Mouse (Mus musculus): ENCODE data around the gene Prrc2b. TPM values are rescaled to one million over a fixed set of nuclear protein-coding genes. Genes with fewer than 3 reads are reported as not detected.

The Prrc2b gene
- polyA plus RNA-seq, 1 experiment: 5.5 TPM

GRCm38 (mm10) chr2:32112548-32112947 is 38.3 kb upstream of the Prrc2b start:
- H3K27me3 ChIP-seq (ENCODE audit: control insufficient read depth, insufficient read depth, low read length): no peaks in the 10 kb centered on the region
- TF ChIP-seq POLR2A (IDR thresholded peaks at IDR 0.05; ENCODE audit: control insufficient read depth, low read depth, low read length): no peak
- H3K27ac ChIP-seq (ENCODE audit: control insufficient read depth, insufficient read depth, low read depth, low read length): no peak overlapping the region
- H3K4me1 ChIP-seq (ENCODE audit: control insufficient read depth, insufficient read depth, low read length): no peaks in the 10 kb centered on the region
- H3K4me3 ChIP-seq (ENCODE audit: control insufficient read depth, low read depth, low read length): no peak overlapping the region
- no peaks in the 10 kb centered on the region for H3K36me3 ChIP-seq (ENCODE audit: control insufficient read depth, insufficient read depth, low read length)

GRCm38 (mm10) chr2:32115851-32116268 is 35.0 kb upstream of the Prrc2b start:
- TF ChIP-seq CTCF (IDR thresholded peaks at IDR 0.05; ENCODE audit: control insufficient read depth, insufficient read depth, insufficient replicate concordance, low read depth, low read length): no peak
- no peak for TF ChIP-seq POLR2A (IDR thresholded peaks at IDR 0.05; ENCODE audit: control insufficient read depth, low read depth, low read length)
- no peak overlapping the region for H3K4me3 ChIP-seq (ENCODE audit: control insufficient read depth, low read depth, low read length)
- H3K27ac ChIP-seq (ENCODE audit: control insufficient read depth, insufficient read depth, low read depth, low read length): no peak overlapping the region
- H3K27me3 ChIP-seq (ENCODE audit: control insufficient read depth, insufficient read depth, low read length): no peaks in the 10 kb centered on the region
- no peaks in the 10 kb centered on the region for H3K36me3 ChIP-seq (ENCODE audit: control insufficient read depth, insufficient read depth, low read length)
- H3K4me1 ChIP-seq (ENCODE audit: control insufficient read depth, insufficient read depth, low read length): no peaks in the 10 kb centered on the region

GRCm38 (mm10) chr2:32119802-32120750 is 30.8 kb upstream of the Prrc2b start:
- TF ChIP-seq POLR2A (IDR thresholded peaks at IDR 0.05; ENCODE audit: control insufficient read depth, low read depth, low read length) (no peak), CTCF (IDR thresholded peaks at IDR 0.05; ENCODE audit: control insufficient read depth, insufficient read depth, insufficient replicate concordance, low read depth, low read length) (no peak)
- no peaks in the 10 kb centered on the region for H3K36me3 ChIP-seq (ENCODE audit: control insufficient read depth, insufficient read depth, low read length)
- H3K27ac ChIP-seq (ENCODE audit: control insufficient read depth, insufficient read depth, low read depth, low read length): peak overlapping the region; percentile 51
- H3K4me1 ChIP-seq (ENCODE audit: control insufficient read depth, insufficient read depth, low read length): no peaks in the 10 kb centered on the region
- no peak overlapping the region for H3K4me3 ChIP-seq (ENCODE audit: control insufficient read depth, low read depth, low read length)
- no peaks in the 10 kb centered on the region for H3K27me3 ChIP-seq (ENCODE audit: control insufficient read depth, insufficient read depth, low read length)

DNA sequence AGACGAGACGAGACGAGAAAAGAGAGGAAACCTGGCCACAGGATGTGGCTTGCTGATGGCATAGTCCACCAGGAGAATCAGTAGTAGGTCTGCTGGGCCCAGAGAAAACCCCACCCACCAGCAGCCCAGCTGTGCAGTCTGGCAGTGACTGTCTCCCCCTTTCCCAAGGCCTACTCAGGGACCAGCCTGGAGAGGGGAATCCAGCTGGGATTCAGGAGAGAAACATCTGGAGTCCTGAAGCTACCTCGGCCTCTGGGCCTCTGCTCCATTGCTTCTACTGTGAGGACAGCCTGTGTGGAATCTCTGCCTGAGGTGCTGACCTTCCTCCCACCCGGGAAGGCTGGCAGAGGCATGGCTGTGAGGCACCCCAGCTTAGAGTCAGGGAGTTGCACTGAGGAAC is 29.7 kb upstream of the Prrc2b start:
- peak overlapping the region; percentile 27 for H3K27ac ChIP-seq (ENCODE audit: control insufficient read depth, insufficient read depth, low read depth, low read length)
- H3K36me3 ChIP-seq (ENCODE audit: control insufficient read depth, insufficient read depth, low read length): no peaks in the 10 kb centered on the region
- H3K27me3 ChIP-seq (ENCODE audit: control insufficient read depth, insufficient read depth, low read length): no peaks in the 10 kb centered on the region
- H3K4me3 ChIP-seq (ENCODE audit: control insufficient read depth, low read depth, low read length): no peak overlapping the region
- no peaks in the 10 kb centered on the region for H3K4me1 ChIP-seq (ENCODE audit: control insufficient read depth, insufficient read depth, low read length)
- TF ChIP-seq POLR2A (IDR thresholded peaks at IDR 0.05; ENCODE audit: control insufficient read depth, low read depth, low read length) (no peak), CTCF (IDR thresholded peaks at IDR 0.05; ENCODE audit: control insufficient read depth, insufficient read depth, insufficient replicate concordance, low read depth, low read length) (no peak)

DNA sequence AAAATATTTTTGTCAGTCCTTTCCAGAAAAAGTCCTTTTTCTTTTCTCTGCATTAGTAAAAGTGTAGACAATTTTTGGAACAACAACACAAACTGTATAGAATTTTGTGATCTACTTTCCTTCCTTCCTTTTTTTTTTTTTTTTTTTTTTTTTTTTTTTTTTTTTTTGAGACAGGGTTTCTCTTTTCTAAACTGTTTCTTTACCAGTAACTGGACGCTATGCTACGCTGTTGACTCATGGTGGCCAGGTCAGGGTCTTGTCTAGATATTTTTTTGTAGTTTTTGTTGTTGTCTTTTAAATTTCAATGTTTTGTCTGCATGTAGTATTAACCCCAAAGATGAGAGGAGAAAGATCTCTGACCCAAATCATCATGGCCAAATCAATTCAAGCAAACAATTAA is 29.1 kb upstream of the Prrc2b start:
- Histone ChIP-seq H3K36me3 (ENCODE audit: control insufficient read depth, insufficient read depth, low read length) (no peaks in the 10 kb centered on the region), H3K4me3 (ENCODE audit: control insufficient read depth, low read depth, low read length) (no peak overlapping the region), H3K27me3 (ENCODE audit: control insufficient read depth, insufficient read depth, low read length) (no peaks in the 10 kb centered on the region), H3K4me1 (ENCODE audit: control insufficient read depth, insufficient read depth, low read length) (no peaks in the 10 kb centered on the region), H3K27ac (ENCODE audit: control insufficient read depth, insufficient read depth, low read depth, low read length) (no peak overlapping the region)
- TF ChIP-seq CTCF (IDR thresholded peaks at IDR 0.05; ENCODE audit: control insufficient read depth, insufficient read depth, insufficient replicate concordance, low read depth, low read length) (no peak), POLR2A (IDR thresholded peaks at IDR 0.05; ENCODE audit: control insufficient read depth, low read depth, low read length) (no peak)

DNA sequence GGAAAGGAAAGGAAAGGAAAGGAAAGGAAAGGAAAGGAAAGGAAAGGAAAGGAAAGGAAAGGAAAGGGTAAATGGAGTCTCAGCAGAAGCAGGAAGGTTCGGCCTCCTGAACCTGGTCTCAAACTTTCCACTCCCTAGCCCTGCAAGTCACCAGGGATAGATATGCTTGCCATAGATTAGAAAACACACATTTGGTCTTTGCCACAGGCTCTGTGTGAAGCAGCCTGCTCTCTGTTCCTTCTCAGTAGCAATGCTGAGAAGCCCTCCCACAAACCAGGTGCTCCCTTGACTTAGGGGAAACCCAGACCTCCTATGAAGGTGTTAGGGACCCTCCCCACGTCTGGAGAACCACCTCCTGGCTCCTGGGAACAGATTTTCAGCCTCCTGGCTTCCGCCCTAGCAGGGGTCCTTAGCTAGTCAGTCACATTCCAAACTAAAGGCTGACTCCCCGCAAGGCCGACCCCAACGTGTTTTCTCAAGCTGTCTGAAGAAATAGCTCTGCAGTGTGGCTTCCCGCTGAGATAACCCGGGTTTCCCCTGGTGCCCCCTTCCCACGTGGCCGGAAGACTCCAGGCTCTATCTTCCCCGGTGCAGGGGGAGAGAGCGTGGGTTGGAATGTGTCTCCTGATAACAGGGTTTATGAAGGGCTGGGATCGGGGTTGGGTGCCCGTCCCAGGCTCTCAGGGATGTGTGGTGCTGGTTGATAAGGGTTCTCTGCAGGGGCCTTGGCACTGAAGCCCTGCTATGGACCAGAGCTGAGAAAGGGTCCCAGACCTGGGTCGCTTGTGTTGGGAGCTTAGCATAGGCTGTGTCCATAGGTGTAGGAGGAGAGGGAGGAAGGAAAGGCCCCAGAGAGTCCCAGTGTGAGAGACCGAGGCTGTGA is 23.0 kb upstream of the Prrc2b start:
- TF ChIP-seq POLR2A (IDR thresholded peaks at IDR 0.05; ENCODE audit: control insufficient read depth, low read depth, low read length): no peak
- no peak for TF ChIP-seq CTCF (IDR thresholded peaks at IDR 0.05; ENCODE audit: control insufficient read depth, insufficient read depth, insufficient replicate concordance, low read depth, low read length)
- no peak overlapping the region for H3K4me3 ChIP-seq (ENCODE audit: control insufficient read depth, low read depth, low read length)
- H3K36me3 ChIP-seq (ENCODE audit: control insufficient read depth, insufficient read depth, low read length): no peaks in the 10 kb centered on the region
- peaks cover 3% of the 10 kb centered on the region for H3K4me1 ChIP-seq (ENCODE audit: control insufficient read depth, insufficient read depth, low read length)
- no peaks in the 10 kb centered on the region for H3K27me3 ChIP-seq (ENCODE audit: control insufficient read depth, insufficient read depth, low read length)
- peak overlapping the region; percentile 15; the same call in 1 of the 2 replicates for H3K27ac ChIP-seq (ENCODE audit: control insufficient read depth, insufficient read depth, low read depth, low read length)

DNA sequence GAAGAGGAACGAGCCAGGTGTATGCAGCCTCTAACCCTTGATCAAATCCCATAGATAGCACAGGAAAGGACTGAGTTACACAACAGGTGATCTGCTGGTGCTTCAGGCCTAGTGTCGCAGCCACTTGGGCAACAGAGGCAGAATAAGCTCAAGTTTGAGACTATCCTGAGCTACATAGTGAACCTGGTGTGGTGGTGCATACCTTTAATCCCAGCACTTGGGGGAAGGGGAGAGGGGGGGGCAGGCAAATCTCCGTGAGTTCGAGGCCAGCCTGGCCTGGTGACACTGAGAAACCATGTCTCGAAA is 22.4 kb upstream of the Prrc2b start:
- peaks cover 3% of the 10 kb centered on the region for H3K4me1 ChIP-seq (ENCODE audit: control insufficient read depth, insufficient read depth, low read length)
- no peak overlapping the region for H3K4me3 ChIP-seq (ENCODE audit: control insufficient read depth, low read depth, low read length)
- H3K36me3 ChIP-seq (ENCODE audit: control insufficient read depth, insufficient read depth, low read length): no peaks in the 10 kb centered on the region
- TF ChIP-seq CTCF (IDR thresholded peaks at IDR 0.05; ENCODE audit: control insufficient read depth, insufficient read depth, insufficient replicate concordance, low read depth, low read length): no peak
- H3K27me3 ChIP-seq (ENCODE audit: control insufficient read depth, insufficient read depth, low read length): no peaks in the 10 kb centered on the region
- H3K27ac ChIP-seq (ENCODE audit: control insufficient read depth, insufficient read depth, low read depth, low read length): no peak overlapping the region

Measured in testis, adult 2 months (tissue).